Mouse (Mus musculus) kidney, adult 2 months (tissue): ENCODE measurements around the gene Dnaaf2. TPM values are rescaled to one million over a fixed set of nuclear protein-coding genes. Genes with fewer than 3 reads are reported as not detected.

Source experiments
- DNase-seq: peaks from one replicate; pipeline ENCODE4 v3.0.0; 2021
- H3K27ac ChIP-seq: fragments of 200-500 bp; 2 replicates; pipeline ENCODE4 v1.5.1; 2012; ENCODE audit warnings: low read depth, low read length, control low read depth, inconsistent platforms; ENCODE audit not compliant: insufficient read depth
- H3K27me3 ChIP-seq: fragments of 200-500 bp; replicated peaks from 2 replicates; pipeline ENCODE4 v1.6.1; 2012; ENCODE audit warnings: mild to moderate bottlenecking, moderate library complexity, low read length, inconsistent platforms; ENCODE audit not compliant: control insufficient read depth, insufficient read depth
- H3K36me3 ChIP-seq: fragments of 200-500 bp; 2 replicates; pipeline ENCODE4 v1.6.1; 2012; ENCODE audit warnings: mild to moderate bottlenecking, moderate library complexity, low read length, inconsistent platforms; ENCODE audit not compliant: control insufficient read depth, insufficient read depth
- H3K4me1 ChIP-seq: fragments of 200-500 bp; 2 replicates; pipeline ENCODE4 v1.6.1; 2011; ENCODE audit warnings: low read length; ENCODE audit not compliant: control insufficient read depth, insufficient read depth
- H3K4me3 ChIP-seq: fragments of 200-500 bp; 2 replicates; pipeline ENCODE4 v1.5.1; 2011; ENCODE audit warnings: mild to moderate bottlenecking, low read depth, low read length, control low read depth; ENCODE audit not compliant: insufficient read depth
- CTCF ChIP-seq: fragments of 200-500 bp; conservative IDR thresholded peaks from 2 replicates; pipeline ENCODE4 v1.5.1; 2011; ENCODE audit warnings: low read depth, mild to moderate bottlenecking, control low read depth, low read length, moderate library complexity, mixed read lengths; ENCODE audit not compliant: insufficient read depth, insufficient read length
- POLR2A ChIP-seq: fragments of 200-500 bp; IDR thresholded peaks from one replicate; pipeline ENCODE4 v1.6.1; 2011; ENCODE audit warnings: low read depth, low read length, control low read depth
- WGBS: fragments of 180-500 bp; shearing (Covaris S2); methylation state at CpG from one replicate; pipeline ENCODE4 v1.1.7; 2018; 5-methylcytosine and 5-hydroxymethylcytosine counted together
- polyA plus RNA-seq: library from polyadenylated mRNA; depleted of rRNA; stranded (reverse); fragments of >200 nt; gene quantifications from 2 replicates; pipeline ENCODE4 v1.2.3, GENCODE M21; 2012

Gene Dnaaf2
- polyA plus RNA-seq, 1 experiment, result 1.5 TPM

DNA sequence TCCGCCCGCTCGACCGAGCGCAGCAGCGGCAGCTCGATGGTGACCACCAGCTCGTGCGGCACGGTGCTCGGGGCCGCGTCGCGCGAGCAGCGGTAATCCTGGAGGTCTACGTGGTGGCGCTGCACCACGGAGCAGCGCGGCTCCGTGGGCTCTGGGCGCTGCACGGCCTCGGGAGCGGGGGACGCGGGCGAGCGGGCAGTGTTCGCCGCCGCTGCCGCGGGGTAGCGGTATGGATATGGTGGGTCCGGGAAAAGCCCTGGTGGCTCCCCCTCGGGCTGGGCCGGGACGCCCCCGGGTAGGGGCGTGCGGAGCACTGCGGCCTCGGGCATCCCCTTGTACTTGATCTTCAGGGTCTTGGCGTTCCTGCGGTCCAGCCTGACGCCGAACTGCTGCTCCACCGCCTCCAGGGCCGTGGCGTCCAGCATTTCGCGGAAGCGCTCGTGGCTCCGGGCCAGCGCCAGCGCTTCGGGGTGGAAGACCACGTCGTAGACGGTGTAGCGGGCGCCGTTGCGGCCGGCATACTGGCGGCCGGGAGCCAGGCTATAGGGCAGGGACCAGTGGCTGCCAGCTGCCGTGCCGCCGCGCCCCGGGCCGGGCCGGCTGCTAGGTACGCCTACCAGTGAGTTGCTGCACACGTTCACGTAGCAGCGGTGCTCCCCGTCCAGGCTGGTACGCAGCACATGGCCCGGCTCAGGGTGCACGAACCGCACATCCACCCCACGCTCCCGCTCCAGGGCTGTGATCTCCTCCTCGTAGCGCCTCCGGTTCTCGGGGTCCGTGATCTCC is 658 bp downstream of the Dnaaf2 start:
- peak; percentile 56 for DNase-seq
- Histone ChIP-seq H3K27ac (peak overlapping the region; percentile 81), H3K27me3 (no peaks in the 10 kb centered on the region), H3K4me3 (peak overlapping the region; percentile 68), H3K36me3 (no peaks in the 10 kb centered on the region; the same call in 1 of the 2 replicates), H3K4me1 (peaks cover 5% of the 10 kb centered on the region; the same call in 1 of the 2 replicates)
- TF ChIP-seq CTCF (no peak), POLR2A (no peak)
- under 1% methylated on average over 94 of the region's 94 CpGs for WGBS

- peak within 1 kb of the TSS; percentile 68 for H3K4me3 ChIP-seq
- WGBS, result under 1% methylated on average over 75 of the region's 75 CpGs
- H3K4me1 ChIP-seq, result peaks cover 5% of the 10 kb centered on the region; the same call in 1 of the 2 replicates
- DNase-seq, result peak; percentile 75
- peak within 1 kb of the TSS; percentile 81 for H3K27ac ChIP-seq
- no peaks in the 10 kb centered on the region for H3K27me3 ChIP-seq
- H3K36me3 ChIP-seq, result no peaks in the 10 kb centered on the region; the same call in 1 of the 2 replicates
- TF ChIP-seq CTCF, result no peak
- peak; percentile 58 for TF ChIP-seq POLR2A
Observed at GRCm38 (mm10) chr12:69196444-69197377, 1.5 kb downstream of the Dnaaf2 start, which contains the start of gene Gm49383. Gene Gm49383 (minus strand): TSS chr12:69197104.

- Histone ChIP-seq H3K36me3 (no peaks in the 10 kb centered on the region), H3K4me3 (no peak overlapping the region), H3K4me1 (no peaks in the 10 kb centered on the region; the same call in 1 of the 2 replicates), H3K27ac (no peak overlapping the region), H3K27me3 (no peaks in the 10 kb centered on the region)
- DNase-seq, result no peak
- 89% methylated on average over 2 of the region's 2 CpGs for WGBS
- TF ChIP-seq CTCF (no peak), POLR2A (no peak)
Observed at GRCm38 (mm10) chr12:69192637-69193036, 5.6 kb downstream of the Dnaaf2 start.

DNA sequence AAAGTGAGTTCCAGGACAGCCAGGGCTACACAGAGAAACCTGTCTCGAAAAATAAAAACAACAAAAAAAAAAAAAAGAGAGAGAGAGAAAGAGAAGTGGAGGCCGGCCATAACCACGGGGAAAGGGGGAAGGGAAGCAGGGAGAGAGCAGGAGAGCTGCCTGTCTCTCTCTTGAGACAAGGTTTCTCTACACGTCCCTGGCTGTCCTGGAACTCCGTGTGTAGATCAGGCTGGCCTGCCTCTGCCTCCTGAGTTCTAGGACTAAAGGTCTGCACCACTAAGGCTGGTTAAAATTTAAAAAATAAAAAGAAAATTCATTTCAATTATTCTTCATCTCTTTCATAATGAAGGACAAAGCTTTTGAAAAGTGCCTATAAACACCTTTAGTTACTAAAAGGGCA is 6.8 kb downstream of the Dnaaf2 start:
- no peak for TF ChIP-seq CTCF
- no peak for TF ChIP-seq POLR2A
- DNase-seq, result no peak

GRCm38 (mm10) chr12:69190522-69190921 is 7.7 kb downstream of the Dnaaf2 start:
- H3K4me1 ChIP-seq, result peaks cover 6% of the 10 kb centered on the region; the same call in 1 of the 2 replicates
- 100% methylated on average over 1 of the region's 1 CpGs for WGBS
- no peaks in the 10 kb centered on the region for H3K36me3 ChIP-seq
- H3K4me3 ChIP-seq, result no peak overlapping the region
- no peak for TF ChIP-seq POLR2A
- TF ChIP-seq CTCF, result no peak
- DNase-seq, result no peak
- H3K27ac ChIP-seq, result no peak overlapping the region
- no peaks in the 10 kb centered on the region for H3K27me3 ChIP-seq

More for the DNA sequence above, 6.8 kb downstream of the Dnaaf2 start:
- WGBS, result 89% methylated on average over 5 of the region's 5 CpGs
- no peaks in the 10 kb centered on the region for H3K36me3 ChIP-seq
- no peaks in the 10 kb centered on the region for H3K27me3 ChIP-seq
- peaks cover 5% of the 10 kb centered on the region; the same call in 1 of the 2 replicates for H3K4me1 ChIP-seq
- H3K4me3 ChIP-seq, result no peak overlapping the region
- no peak overlapping the region for H3K27ac ChIP-seq

DNA sequence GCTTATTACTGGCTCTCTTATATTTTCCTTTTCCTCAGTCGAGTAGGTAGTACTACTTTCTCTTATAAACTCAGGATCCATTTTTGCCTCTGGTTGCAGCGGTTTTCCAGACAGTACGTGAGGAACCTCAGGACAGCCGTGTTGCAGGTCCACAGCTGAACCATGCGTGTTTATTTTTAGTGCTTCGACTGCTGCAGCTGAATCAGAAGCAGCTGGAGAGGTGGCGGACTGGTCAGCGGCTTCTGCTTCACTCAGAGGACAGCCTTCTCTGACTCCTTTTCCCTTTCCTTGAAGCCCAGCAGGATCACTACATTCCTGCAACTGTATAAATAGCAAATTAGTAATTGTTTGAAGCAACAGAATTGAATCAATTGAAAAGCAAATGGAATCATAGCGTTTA is 8.2 kb downstream of the Dnaaf2 start:
- Histone ChIP-seq H3K4me3 (no peak overlapping the region), H3K27me3 (no peaks in the 10 kb centered on the region), H3K27ac (no peak overlapping the region), H3K4me1 (peaks cover 9% of the 10 kb centered on the region; the same call in 1 of the 2 replicates), H3K36me3 (no peaks in the 10 kb centered on the region)
- TF ChIP-seq POLR2A, result no peak
- TF ChIP-seq CTCF, result no peak
- 89% methylated on average over 9 of the region's 9 CpGs for WGBS
- DNase-seq, result no peak
